Mouse (Mus musculus) large intestine, adult 2 months (tissue): Measurements from ENCODE around the gene Neurod4. TPM values are rescaled to one million over a fixed set of nuclear protein-coding genes. Genes with fewer than 3 reads are reported as not detected.
"Not testable (repeated sequence)": the region's sequence is repeated elsewhere in the genome, so short reads cannot be mapped to it uniquely, and the experiment has no call there.

Experiments
- DNase-seq: peaks from one replicate; pipeline ENCODE4 v3.0.0-alpha.2; 2012; ENCODE audit warnings: low read depth, low spot score
- WGBS: fragments of 180-500 bp; shearing (Covaris S2); methylation state at CpG from one replicate; pipeline ENCODE4 v1.1.7; 2018; 5-methylcytosine and 5-hydroxymethylcytosine counted together
- polyA plus RNA-seq: library from polyadenylated mRNA; depleted of rRNA; stranded (reverse); fragments of >200 nt; gene quantifications from 2 replicates; pipeline ENCODE4 v1.2.3, GENCODE M21; 2012; rRNA removed

The Neurod4 gene
- not detected in 2 replicates for polyA plus RNA-seq

DNA sequence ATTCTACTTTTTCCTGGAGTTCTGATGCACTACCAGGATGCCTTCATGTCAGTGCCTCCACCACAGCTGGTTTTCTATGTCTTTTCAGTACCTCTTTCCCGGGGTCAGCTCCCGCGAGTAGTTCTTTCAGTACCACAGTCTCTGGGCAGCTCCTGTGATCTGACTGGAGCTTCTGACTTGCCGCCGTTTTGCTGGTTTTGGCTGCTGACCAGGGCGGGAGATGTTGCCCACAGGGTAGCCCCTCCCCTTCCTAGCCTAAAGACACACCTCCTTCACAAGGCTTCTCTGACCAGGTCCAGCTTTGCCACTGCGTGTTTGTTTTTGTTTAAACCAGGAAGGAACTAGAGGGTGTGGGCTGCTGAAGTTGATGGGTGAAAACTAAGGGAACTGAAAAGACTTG lies at the start of gene Neurod4:
TSS of gene Neurod4 (minus strand) at position 175 of the 400 bp plus-strand sequence.
- no peak for DNase-seq
- WGBS: 2% methylated on average over 7 of the region's 7 CpGs

- no peak for DNase-seq
- WGBS: 78% methylated on average over 4 of the region's 4 CpGs
These were observed 44.2 kb upstream of the Neurod4 start for GRCm38 (mm10) chr10:130324243-130324642.

DNA sequence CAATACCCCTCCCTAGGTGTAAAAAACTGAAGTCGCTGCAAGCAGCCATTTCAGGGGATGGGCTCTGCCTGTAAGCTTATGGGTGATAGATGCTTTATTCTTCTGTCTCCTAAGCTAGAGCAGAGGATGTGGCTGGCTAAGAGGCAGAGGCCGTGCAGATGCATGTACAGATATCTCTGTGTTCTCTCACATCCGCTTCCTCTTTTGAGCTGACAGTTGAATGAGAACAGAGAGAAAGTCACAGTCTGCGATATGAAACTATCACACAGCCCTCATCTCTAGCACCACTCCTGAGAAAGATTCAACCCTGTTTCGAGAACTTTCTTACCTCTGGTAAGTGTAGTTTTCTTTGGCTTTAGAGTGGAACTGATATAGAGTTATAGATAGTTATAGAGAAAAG lies 42.6 kb upstream of the Neurod4 start, which contains the start of gene Tespa1:
TSS of gene Tespa1 (plus strand) at position 234 of the 400 bp plus-strand sequence.
- DNase-seq: no peak
- WGBS: 70% methylated on average over 5 of the region's 5 CpGs

- DNase-seq: no peak
These were observed 42.0 kb upstream of the Neurod4 start for GRCm38 (mm10) chr10:130322062-130322461.

GRCm38 (mm10) chr10:130320715-130321114 lies 40.7 kb upstream of the Neurod4 start:
- 84% methylated on average over 2 of the region's 2 CpGs for WGBS
- DNase-seq: no peak

GRCm38 (mm10) chr10:130318720-130319119 lies 38.7 kb upstream of the Neurod4 start:
- DNase-seq: no peak
- 50% methylated on average over 4 of the region's 4 CpGs for WGBS

GRCm38 (mm10) chr10:130315846-130316245 lies 35.8 kb upstream of the Neurod4 start:
- no peak for DNase-seq

GRCm38 (mm10) chr10:130314110-130314829 lies 34.2 kb upstream of the Neurod4 start:
- 65% methylated on average over 2 of the region's 2 CpGs for WGBS
- DNase-seq: no peak

- 43% methylated on average over 1 of the region's 1 CpGs for WGBS
- DNase-seq: no peak
These were observed 33.5 kb upstream of the Neurod4 start for GRCm38 (mm10) chr10:130313531-130313930.

- WGBS: 80% methylated on average over 2 of the region's 2 CpGs
These were observed 31.6 kb upstream of the Neurod4 start for GRCm38 (mm10) chr10:130311534-130312227.

GRCm38 (mm10) chr10:130304138-130304537 lies 24.1 kb upstream of the Neurod4 start:
- WGBS: 66% methylated on average over 5 of the region's 5 CpGs

More at GRCm38 (mm10) chr10:130311534-130312227, 31.6 kb upstream of the Neurod4 start:
- no peak for DNase-seq

DNA sequence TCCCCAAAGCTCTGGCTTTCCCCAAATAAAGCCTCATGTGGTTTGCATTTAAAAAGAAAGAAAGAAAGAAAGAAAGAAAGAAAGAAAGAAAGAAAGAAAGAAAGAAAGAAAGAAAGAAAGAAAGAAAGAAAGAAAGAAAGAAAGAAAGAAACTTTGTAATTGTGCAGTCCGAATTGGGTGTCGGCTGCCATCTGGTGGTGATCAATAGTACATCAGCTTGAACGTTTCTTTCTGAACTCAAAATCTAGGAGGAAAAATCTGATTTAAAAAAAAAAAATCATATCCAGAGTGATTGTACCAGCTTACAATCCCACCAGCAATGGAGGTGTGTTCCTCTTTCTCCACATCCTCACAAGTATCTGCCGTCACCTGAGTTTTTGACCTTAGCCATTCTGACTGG lies 18.7 kb upstream of the Neurod4 start:
- WGBS: 16% methylated on average over 4 of the region's 4 CpGs
- not testable (repeated sequence) for DNase-seq

More at GRCm38 (mm10) chr10:130304138-130304537, 24.1 kb upstream of the Neurod4 start:
- not testable (repeated sequence) for DNase-seq

GRCm38 (mm10) chr10:130293741-130294408 lies 13.8 kb upstream of the Neurod4 start:
- WGBS: 17% methylated on average over 3 of the region's 3 CpGs
- no peak for DNase-seq

GRCm38 (mm10) chr10:130288007-130288406 lies 8.0 kb upstream of the Neurod4 start:
- no peak for DNase-seq
- WGBS: 51% methylated on average over 3 of the region's 3 CpGs

DNA sequence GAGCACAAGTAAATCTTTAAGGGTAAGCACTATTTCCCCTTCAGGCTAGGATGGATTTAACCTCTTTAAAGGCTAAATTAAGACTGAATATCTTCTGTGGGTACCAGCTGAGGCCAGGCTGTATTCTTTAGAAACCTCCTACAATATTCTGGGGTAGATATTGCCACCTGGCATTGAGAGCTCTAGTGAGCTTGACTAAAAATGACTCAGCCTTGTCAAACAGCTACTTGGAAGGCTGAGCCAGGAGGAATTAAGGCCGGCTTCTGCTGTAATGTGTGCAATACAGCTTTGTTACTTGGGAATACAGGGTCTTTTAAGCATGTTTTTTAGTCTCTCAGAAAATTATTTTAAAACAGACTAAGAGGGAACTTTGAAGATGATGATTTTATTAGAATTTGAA lies 7.2 kb upstream of the Neurod4 start:
- WGBS: 65% methylated on average over 1 of the region's 1 CpGs
- no peak for DNase-seq

DNA sequence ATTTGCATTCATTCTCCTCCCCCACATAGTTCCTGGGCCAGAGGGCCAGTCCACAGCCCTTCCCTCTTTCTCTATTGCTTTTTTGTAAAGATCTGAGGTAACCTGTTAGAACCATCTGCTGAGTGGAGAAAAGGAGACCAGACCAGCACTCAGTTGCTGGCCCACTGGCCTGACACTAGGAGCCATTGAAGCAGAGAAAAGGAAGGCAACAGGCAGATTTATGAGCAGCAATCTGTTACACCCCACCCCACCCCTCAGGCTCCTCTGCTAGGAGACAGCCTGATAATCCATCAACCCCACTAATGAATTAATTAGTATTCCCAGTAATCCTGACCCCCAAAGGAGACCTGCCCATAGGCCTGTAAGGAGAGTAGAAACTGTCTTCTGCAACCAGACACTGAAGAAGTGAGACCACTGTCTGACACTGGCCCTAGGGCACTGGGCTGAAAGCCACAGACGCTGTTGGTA lies 2.0 kb upstream of the Neurod4 start:
- no peak for DNase-seq
- WGBS: 48% methylated on average over 1 of the region's 1 CpGs

DNA sequence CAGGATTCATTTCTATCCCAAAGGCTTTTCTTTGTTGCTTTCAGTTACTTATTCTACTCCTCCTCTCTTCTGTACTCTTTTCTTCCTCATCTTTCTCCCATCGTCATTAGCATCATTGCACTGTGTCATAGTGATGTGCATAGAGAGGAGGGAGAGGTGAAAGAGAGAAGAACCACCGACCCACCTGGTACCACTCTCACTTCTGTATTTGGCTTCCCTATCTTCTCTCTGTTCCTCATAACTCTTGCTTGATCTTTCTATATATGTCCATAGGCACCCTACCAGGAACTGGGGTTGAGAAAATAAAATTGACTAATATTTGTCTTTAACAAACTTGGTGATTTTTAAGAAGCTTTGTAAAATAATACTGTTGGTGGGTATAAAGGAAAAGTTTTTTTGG lies 3.5 kb downstream of the Neurod4 start:
- no peak for DNase-seq
- WGBS: 58% methylated on average over 2 of the region's 2 CpGs

DNA sequence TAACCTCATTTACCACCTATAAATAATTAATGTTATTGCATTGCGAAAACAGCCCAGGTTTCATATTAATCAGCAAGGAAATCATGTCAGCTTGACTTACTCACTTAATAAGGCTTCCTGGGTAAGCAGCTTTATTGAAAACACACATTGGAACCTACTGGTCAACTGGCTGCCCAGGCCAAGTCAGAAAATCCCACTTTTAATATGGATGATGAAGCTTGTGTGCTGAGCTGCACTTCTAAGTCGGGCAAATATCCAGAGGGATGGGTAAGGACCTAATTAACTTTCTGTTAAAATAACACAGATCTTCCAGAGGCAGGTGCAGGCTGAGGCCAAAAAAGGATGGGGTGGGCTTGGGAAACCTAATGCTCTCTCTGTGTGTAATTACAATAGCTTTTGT lies 4.3 kb downstream of the Neurod4 start:
- 69% methylated on average over 2 of the region's 2 CpGs for WGBS
- DNase-seq: no peak

DNA sequence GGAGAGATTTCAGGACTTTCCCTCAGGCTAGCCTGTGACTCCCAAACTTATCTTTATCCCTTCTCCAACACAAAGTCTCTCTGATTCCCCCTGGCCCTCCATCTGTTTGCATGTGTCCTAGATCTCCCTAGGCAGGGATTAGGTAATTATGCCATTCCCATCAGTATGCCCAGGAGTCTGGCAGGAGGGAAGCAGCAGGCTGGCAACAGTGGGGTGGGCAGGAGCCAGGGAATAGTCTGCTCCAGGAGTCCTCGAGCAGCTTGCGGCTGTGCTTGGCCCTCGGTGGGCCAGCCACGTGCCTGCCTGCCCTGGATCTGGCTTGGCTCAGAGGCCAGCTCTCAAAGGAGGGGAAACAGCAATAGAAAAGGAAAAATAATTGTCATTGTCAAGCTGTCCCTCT lies 16.8 kb downstream of the Neurod4 start:
- WGBS: 66% methylated on average over 4 of the region's 4 CpGs
- DNase-seq: no peak

DNA sequence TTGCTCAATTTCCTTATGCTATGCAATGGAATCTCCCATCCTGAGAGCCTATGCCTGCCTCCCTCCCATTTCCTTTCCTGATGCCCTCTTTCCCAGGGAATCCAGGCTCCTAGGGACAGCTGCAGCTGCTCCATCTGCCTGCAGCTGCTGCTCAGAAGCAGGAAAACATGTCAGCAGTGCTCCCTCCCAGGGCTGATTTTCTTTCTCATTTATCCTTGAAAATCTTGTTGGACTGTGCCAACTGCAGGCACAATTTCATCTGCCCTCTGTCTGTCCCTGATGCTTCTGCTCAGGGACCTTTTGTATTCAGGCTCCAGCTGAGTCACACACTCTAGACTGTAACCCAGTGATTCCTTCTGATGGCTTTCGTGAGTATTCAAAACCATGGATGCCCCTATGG lies 20.6 kb downstream of the Neurod4 start:
- WGBS: 67% methylated on average over 1 of the region's 1 CpGs
- no peak for DNase-seq
